Mouse (Mus musculus) MEL (cell line): ENCODE data around the gene Rab26.

Experiments
- CHD2 ChIP-seq: IDR thresholded peaks from 2 replicates; pipeline ENCODE4 v1.6.1; 2011; ENCODE audit warnings: low read length, improper control_type of control experiment
- CTCF ChIP-seq, 3 experiments: IDR thresholded peaks in 2 of 3; conservative IDR thresholded peaks in 1 of 3; 2 replicates each; pipeline ENCODE4 v1.5.1; 2011 to 2012; ENCODE audit warnings: low read length in 3 of 3, low read depth in 2 of 3, mild to moderate bottlenecking in 2 of 3, improper control_type of control experiment in 1 of 3, inconsistent platforms in 1 of 3, mixed read lengths in 1 of 3, moderate library complexity in 1 of 3; ENCODE audit not compliant: control insufficient read depth in 1 of 3, insufficient read depth in 1 of 3, poor library complexity in 1 of 3, severe bottlenecking in 1 of 3
- ELF1 ChIP-seq: IDR thresholded peaks from 2 replicates; pipeline ENCODE4 v1.6.1; 2014; ENCODE audit warnings: low read depth, mild to moderate bottlenecking, inconsistent platforms, low read length, improper control_type of control experiment, moderate library complexity
- EP300 ChIP-seq, 2 experiments: IDR thresholded peaks; 2 replicates each; pipeline ENCODE4 v1.6.1; 2011; ENCODE audit warnings: improper control_type of control experiment in 2 of 2, low read length in 2 of 2, low read depth in 1 of 2, mild to moderate bottlenecking in 1 of 2
- GATA1 ChIP-seq: IDR thresholded peaks from 2 replicates; pipeline ENCODE4 v1.6.1; 2011; ENCODE audit warnings: low read depth, low read length, improper control_type of control experiment
- HCFC1 ChIP-seq: IDR thresholded peaks from 2 replicates; pipeline ENCODE4 v1.6.1; 2012; ENCODE audit warnings: low read depth, mild to moderate bottlenecking, inconsistent platforms, low read length, improper control_type of control experiment, moderate library complexity
- POLR2A ChIP-seq, 2 experiments: IDR thresholded peaks; 2 replicates each; pipeline ENCODE4 v1.6.1; 2011 to 2012; ENCODE audit warnings: low read length in 2 of 2, mild to moderate bottlenecking in 2 of 2, control low read depth in 1 of 2, improper control_type of control experiment in 1 of 2, low read depth in 1 of 2, moderate library complexity in 1 of 2; ENCODE audit not compliant: control insufficient read depth in 1 of 2, insufficient read depth in 1 of 2, poor library complexity in 1 of 2
- RCOR1 ChIP-seq: IDR thresholded peaks from 2 replicates; pipeline ENCODE4 v1.6.1; 2012; ENCODE audit warnings: low read depth, mild to moderate bottlenecking, inconsistent platforms, low read length, improper control_type of control experiment
- SMC3 ChIP-seq: IDR thresholded peaks from 2 replicates; pipeline ENCODE4 v1.6.1; 2011; ENCODE audit warnings: low read depth, low read length, improper control_type of control experiment
- UBTF ChIP-seq: IDR thresholded peaks from 2 replicates; pipeline ENCODE4 v1.6.1; 2012; ENCODE audit warnings: low read depth, mild to moderate bottlenecking, inconsistent platforms, low read length, improper control_type of control experiment, moderate library complexity, borderline replicate concordance; ENCODE audit not compliant: insufficient read depth

GRCm38 (mm10) chr17:24524734-24525133 is 9.3 kb downstream of the Rab26 start:
- no peak for TF ChIP-seq HCFC1
- no peak for TF ChIP-seq SMC3
- no peak for TF ChIP-seq ELF1
- no peak for TF ChIP-seq UBTF
- no peak for TF ChIP-seq CTCF (IDR thresholded peaks at IDR 0.05 in 2 of 3, conservative IDR thresholded peaks at IDR 0.05 in 1 of 3; ENCODE audit: control insufficient read depth in 1 of 3, insufficient read depth in 1 of 3, low read depth in 2 of 3, low read length in 3 of 3, poor library complexity in 1 of 3, severe bottlenecking in 1 of 3)
- no peak for TF ChIP-seq POLR2A (IDR thresholded peaks at IDR 0.05; ENCODE audit: control insufficient read depth in 1 of 2, insufficient read depth in 1 of 2, low read depth in 1 of 2, low read length in 2 of 2, poor library complexity in 1 of 2)
- no peak for TF ChIP-seq RCOR1
- TF ChIP-seq EP300 (IDR thresholded peaks at IDR 0.05; ENCODE audit: low read depth in 1 of 2, low read length in 2 of 2) = no peak
- TF ChIP-seq CHD2 = no peak
- TF ChIP-seq GATA1 = no peak
